Mouse (Mus musculus): ENCODE data around the gene Efcab6. TPM values are rescaled to one million over a fixed set of nuclear protein-coding genes. Genes with fewer than 3 reads are reported as not detected.
A peak's percentile ranks its signal among the peaks of the same experiment; 100 is the strongest.

The Efcab6 gene
- polyA plus RNA-seq, 1 experiment from 2014 or later: 1.9 TPM

DNA sequence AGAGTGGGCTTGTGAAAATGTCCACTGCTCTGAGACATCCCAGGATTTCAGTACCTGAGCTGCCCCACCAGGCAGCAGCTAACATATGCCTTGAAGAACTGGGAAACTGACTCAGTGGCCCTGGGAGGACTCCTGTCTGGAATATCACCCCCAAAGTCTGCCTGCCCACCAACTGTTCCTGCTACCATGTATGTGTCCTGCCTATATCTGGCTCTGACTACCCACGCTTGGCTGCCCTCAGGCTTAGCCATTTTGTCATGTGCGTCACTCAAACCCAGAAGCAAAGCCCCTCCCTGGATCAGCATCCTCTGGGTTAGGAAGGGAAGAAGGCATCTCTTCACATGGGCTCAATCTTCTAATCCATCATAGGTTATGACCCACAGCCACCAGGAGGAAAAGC is 14.3 kb upstream of the Efcab6 start:
- H3K27ac ChIP-seq: no peak overlapping the region
- 90% methylated on average over 2 of the region's 2 CpGs for WGBS
- H3K27me3 ChIP-seq: 0 out of 2 replicates have a peak, but pooled peaks cover 9% of the 10 kb centered on the region
- no peak for ATAC-seq
- H3K36me3 ChIP-seq (ENCODE audit: poor library complexity, severe bottlenecking): peaks cover 7% of the 10 kb centered on the region; the same call in 1 of the 2 replicates
- peaks cover 5% of the 10 kb centered on the region for H3K4me1 ChIP-seq
- H3K4me2 ChIP-seq: no peak overlapping the region
- H3K9me3 ChIP-seq (replicated peaks): no peaks in the 10 kb centered on the region
- no peak overlapping the region for H3K4me3 ChIP-seq
- no peak overlapping the region for H3K9ac ChIP-seq

GRCm38 (mm10) chr15:84078667-84079066 is 13.5 kb upstream of the Efcab6 start:
- peaks cover 7% of the 10 kb centered on the region; the same call in 1 of the 2 replicates for H3K36me3 ChIP-seq (ENCODE audit: poor library complexity, severe bottlenecking)
- 72% methylated on average over 13 of the region's 13 CpGs for WGBS
- H3K4me1 ChIP-seq: peaks cover 8% of the 10 kb centered on the region

DNA sequence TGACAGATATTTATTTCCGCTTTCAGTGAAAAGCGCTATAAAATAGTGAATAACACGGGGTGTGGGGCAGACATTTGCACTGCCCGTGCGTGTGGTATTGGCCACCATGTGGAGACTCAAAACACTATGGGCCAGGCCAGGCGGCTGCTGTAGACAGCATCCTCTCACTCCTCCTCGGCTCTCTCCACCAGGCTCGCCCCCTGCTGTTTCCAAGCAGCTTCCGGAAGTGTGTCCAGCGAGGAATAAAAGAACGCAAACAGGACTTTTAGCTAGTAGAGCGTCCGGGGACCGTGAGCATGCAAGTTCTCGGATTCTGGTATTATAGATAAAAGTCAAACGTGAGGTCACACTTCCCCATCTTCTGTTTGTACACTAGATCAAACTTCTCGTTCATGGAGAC is 12.0 kb upstream of the Efcab6 start:
- H3K9ac ChIP-seq: no peak overlapping the region
- H3K4me2 ChIP-seq: no peak overlapping the region
- WGBS: 58% methylated on average over 17 of the region's 17 CpGs
- peaks cover 7% of the 10 kb centered on the region; the same call in 1 of the 2 replicates for H3K36me3 ChIP-seq (ENCODE audit: poor library complexity, severe bottlenecking)
- no peak overlapping the region for H3K4me3 ChIP-seq
- H3K27me3 ChIP-seq: 0 out of 2 replicates have a peak, but pooled peaks cover 9% of the 10 kb centered on the region
- H3K9me3 ChIP-seq (replicated peaks): no peaks in the 10 kb centered on the region
- peaks cover 12% of the 10 kb centered on the region for H3K4me1 ChIP-seq
- H3K27ac ChIP-seq: no peak overlapping the region
- no peak for ATAC-seq

More at GRCm38 (mm10) chr15:84078667-84079066, 13.5 kb upstream of the Efcab6 start:
- H3K27me3 ChIP-seq: 0 out of 2 replicates have a peak, but pooled peaks cover 9% of the 10 kb centered on the region
- H3K9me3 ChIP-seq (replicated peaks): no peaks in the 10 kb centered on the region
- ATAC-seq: no peak
- H3K9ac ChIP-seq: no peak overlapping the region
- H3K4me3 ChIP-seq: no peak overlapping the region
- H3K4me2 ChIP-seq: no peak overlapping the region
- no peak overlapping the region for H3K27ac ChIP-seq

- H3K9me3 ChIP-seq (replicated peaks): no peaks in the 10 kb centered on the region
- H3K9ac ChIP-seq: no peak overlapping the region
- no peak for ATAC-seq
- WGBS: 16% methylated on average over 17 of the region's 17 CpGs
- peaks cover 18% of the 10 kb centered on the region; the same call in 1 of the 2 replicates for H3K27me3 ChIP-seq
- peaks cover 7% of the 10 kb centered on the region; the same call in 1 of the 2 replicates for H3K36me3 ChIP-seq (ENCODE audit: poor library complexity, severe bottlenecking)
- H3K4me3 ChIP-seq: no peak overlapping the region
- no peak overlapping the region for H3K27ac ChIP-seq
- peaks cover 21% of the 10 kb centered on the region for H3K4me1 ChIP-seq
- peak overlapping the region; percentile 42 for H3K4me2 ChIP-seq
Observed at GRCm38 (mm10) chr15:84074705-84075185, 9.6 kb upstream of the Efcab6 start.

DNA sequence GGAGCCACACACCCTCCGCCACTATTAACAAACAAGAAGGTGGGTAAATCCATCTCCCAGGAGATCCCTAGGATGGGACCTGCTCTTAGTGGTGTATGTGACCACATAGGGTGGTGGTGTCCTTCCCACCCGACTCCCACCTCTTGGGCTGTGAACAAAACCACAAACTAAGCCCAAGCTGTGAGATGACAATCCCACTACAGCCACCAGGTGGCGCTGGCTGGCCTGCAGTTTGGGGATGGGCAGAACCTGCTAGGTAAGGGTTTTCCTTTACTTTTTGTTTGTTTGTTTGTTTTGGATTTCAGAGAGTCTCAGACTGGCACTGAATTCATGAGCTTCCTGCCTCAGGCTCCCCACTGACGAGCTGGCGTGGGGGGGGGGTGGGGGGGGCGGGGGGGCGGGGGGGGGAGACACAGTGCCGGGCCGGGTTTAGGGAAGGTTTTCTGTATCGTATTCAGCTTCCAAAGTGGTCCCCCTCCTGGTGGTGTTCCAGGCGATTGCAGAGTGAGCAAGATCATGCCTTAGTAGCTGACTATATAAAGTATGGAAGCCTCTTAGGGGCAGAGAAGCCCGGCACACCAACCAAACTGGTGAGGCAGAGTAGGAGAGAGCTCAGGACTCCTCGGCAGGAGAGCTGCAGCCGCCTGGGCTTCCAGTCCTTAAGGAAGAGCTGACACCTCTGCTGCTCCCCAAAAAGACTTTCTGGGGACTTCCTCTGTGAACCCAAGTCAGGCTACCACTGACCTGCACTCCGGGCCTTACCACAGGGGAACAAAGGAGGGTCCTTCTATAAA is 8.9 kb upstream of the Efcab6 start:
- no peak for ATAC-seq
- no peaks in the 10 kb centered on the region for H3K9me3 ChIP-seq (replicated peaks)
- H3K27me3 ChIP-seq: peaks cover 18% of the 10 kb centered on the region; the same call in 1 of the 2 replicates
- H3K27ac ChIP-seq: no peak overlapping the region
- peaks cover 7% of the 10 kb centered on the region; the same call in 1 of the 2 replicates for H3K36me3 ChIP-seq (ENCODE audit: poor library complexity, severe bottlenecking)
- WGBS: 9% methylated on average over 14 of the region's 15 CpGs
- H3K4me1 ChIP-seq: peaks cover 28% of the 10 kb centered on the region
- H3K4me3 ChIP-seq: no peak overlapping the region
- H3K4me2 ChIP-seq: peak overlapping the region; percentile 42
- H3K9ac ChIP-seq: no peak overlapping the region

- H3K4me1 ChIP-seq: peaks cover 34% of the 10 kb centered on the region
- H3K4me2 ChIP-seq: no peak overlapping the region
- no peak overlapping the region for H3K9ac ChIP-seq
- H3K4me3 ChIP-seq: no peak overlapping the region
- peaks cover 23% of the 10 kb centered on the region; the same call in 1 of the 2 replicates for H3K27me3 ChIP-seq
- WGBS: 36% methylated on average over 8 of the region's 8 CpGs
- H3K36me3 ChIP-seq (ENCODE audit: poor library complexity, severe bottlenecking): peaks cover 7% of the 10 kb centered on the region; the same call in 1 of the 2 replicates
- no peaks in the 10 kb centered on the region for H3K9me3 ChIP-seq (replicated peaks)
- H3K27ac ChIP-seq: no peak overlapping the region
- no peak for ATAC-seq
Observed at GRCm38 (mm10) chr15:84073058-84073457, 7.9 kb upstream of the Efcab6 start.

DNA sequence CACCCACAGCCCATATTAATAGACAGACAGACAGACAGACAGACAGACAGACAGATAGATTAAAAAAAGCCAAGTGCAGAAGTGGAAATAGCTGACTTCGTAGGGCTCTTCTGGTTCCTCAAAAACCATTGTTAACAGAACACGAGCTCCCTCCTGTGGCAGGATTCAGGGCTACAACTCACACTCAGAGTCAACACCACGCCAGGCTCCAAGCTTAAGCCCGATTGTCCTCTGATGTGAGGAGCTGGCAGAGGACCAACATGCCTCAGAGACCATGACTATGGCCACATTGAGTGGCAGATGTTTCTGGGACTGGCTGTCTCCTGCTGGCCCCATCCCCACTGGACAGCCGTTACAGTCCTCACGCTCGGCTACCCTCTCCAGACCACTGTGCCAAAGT is 7.0 kb upstream of the Efcab6 start:
- peak; percentile 23 for ATAC-seq
- H3K27me3 ChIP-seq: peaks cover 25% of the 10 kb centered on the region; the same call in 1 of the 2 replicates
- no peak overlapping the region for H3K9ac ChIP-seq
- WGBS: 20% methylated on average over 7 of the region's 7 CpGs
- H3K36me3 ChIP-seq (ENCODE audit: poor library complexity, severe bottlenecking): peaks cover 7% of the 10 kb centered on the region; the same call in 1 of the 2 replicates
- H3K4me1 ChIP-seq: peaks cover 37% of the 10 kb centered on the region
- no peak overlapping the region for H3K4me2 ChIP-seq
- H3K27ac ChIP-seq: no peak overlapping the region
- H3K4me3 ChIP-seq: no peak overlapping the region
- no peaks in the 10 kb centered on the region for H3K9me3 ChIP-seq (replicated peaks)

DNA sequence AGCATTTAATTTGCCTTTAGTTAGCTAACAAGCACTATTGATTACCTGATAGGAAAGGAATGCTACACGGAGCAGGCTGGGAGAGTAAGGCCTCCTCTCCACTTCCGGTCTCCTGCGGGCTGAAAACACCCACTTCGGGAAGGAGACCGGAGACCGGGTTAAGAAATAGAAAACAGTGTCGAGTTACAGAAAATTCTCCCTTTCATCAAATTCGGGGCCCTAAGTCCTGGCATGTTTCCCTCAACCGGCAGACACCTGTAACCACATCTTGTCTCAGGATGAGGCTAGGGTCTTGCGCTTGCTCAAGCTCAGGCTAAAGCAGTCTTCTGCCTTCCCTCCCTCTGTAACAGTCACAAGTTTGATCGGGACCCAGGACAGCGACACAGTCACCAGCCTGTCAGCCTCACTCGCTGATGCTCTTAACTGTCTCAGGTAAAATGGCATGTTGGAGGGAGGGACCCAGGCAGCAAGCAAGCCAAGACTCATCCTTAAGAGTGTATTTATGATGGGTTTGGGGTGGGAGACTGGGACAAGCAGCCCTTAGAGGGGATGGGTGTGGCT is 5.0 kb upstream of the Efcab6 start:
- Histone ChIP-seq H3K4me1 (peaks cover 39% of the 10 kb centered on the region), H3K4me2 (peak overlapping the region; percentile 45), H3K4me3 (no peak overlapping the region), H3K9me3 (replicated peaks) (peaks cover 5% of the 10 kb centered on the region; the same call in 1 of the 2 replicates), H3K27ac (peak overlapping the region; percentile 57), H3K9ac (no peak overlapping the region), H3K36me3 (ENCODE audit: poor library complexity, severe bottlenecking) (no peaks in the 10 kb centered on the region), H3K27me3 (peaks cover 22% of the 10 kb centered on the region)
- ATAC-seq: no peak; the same call in 1 of the 2 replicates
- 7% methylated on average over 13 of the region's 13 CpGs for WGBS

- Histone ChIP-seq H3K4me1 (peaks cover 39% of the 10 kb centered on the region), H3K4me3 (no peak overlapping the region), H3K4me2 (peak overlapping the region; percentile 45), H3K27me3 (peaks cover 22% of the 10 kb centered on the region), H3K36me3 (ENCODE audit: poor library complexity, severe bottlenecking) (no peaks in the 10 kb centered on the region), H3K9me3 (replicated peaks) (peaks cover 5% of the 10 kb centered on the region; the same call in 1 of the 2 replicates), H3K9ac (no peak overlapping the region), H3K27ac (peak overlapping the region; percentile 57)
- ATAC-seq: peak; percentile 39
- 9% methylated on average over 16 of the region's 16 CpGs for WGBS
Observed at GRCm38 (mm10) chr15:84069455-84070050, 4.4 kb upstream of the Efcab6 start.

GRCm38 (mm10) chr15:84065701-84066100 is 522 bp upstream of the Efcab6 start:
- no peak for ATAC-seq
- WGBS: 64% methylated on average over 4 of the region's 4 CpGs
- Histone ChIP-seq H3K4me3 (no peak overlapping the region), H3K27me3 (peaks cover 17% of the 10 kb centered on the region), H3K27ac (no peak overlapping the region), H3K4me1 (peaks cover 31% of the 10 kb centered on the region), H3K9ac (no peak overlapping the region), H3K4me2 (no peak overlapping the region), H3K9me3 (replicated peaks) (peaks cover 5% of the 10 kb centered on the region; the same call in 1 of the 2 replicates), H3K36me3 (ENCODE audit: poor library complexity, severe bottlenecking) (no peaks in the 10 kb centered on the region)

GRCm38 (mm10) chr15:84058841-84059240 is 6.3 kb downstream of the Efcab6 start:
- no peak for ATAC-seq
- WGBS: 79% methylated on average over 6 of the region's 6 CpGs
- no peak overlapping the region for H3K4me3 ChIP-seq
- H3K27ac ChIP-seq: no peak overlapping the region
- H3K27me3 ChIP-seq: 0 out of 2 replicates have a peak, but pooled peaks cover 6% of the 10 kb centered on the region
- no peak overlapping the region for H3K4me2 ChIP-seq
- peaks cover under 1% of the 10 kb centered on the region; the same call in 1 of the 2 replicates for H3K4me1 ChIP-seq
- no peak overlapping the region for H3K9ac ChIP-seq
- no peaks in the 10 kb centered on the region for H3K9me3 ChIP-seq (replicated peaks)
- H3K36me3 ChIP-seq (ENCODE audit: poor library complexity, severe bottlenecking): no peaks in the 10 kb centered on the region

Data from forebrain, embryonic 13.5 days (tissue).